Mouse (Mus musculus) urinary bladder, postnatal 25 days (tissue): ENCODE measurements around the gene Gm49342.
"Not testable (repeated sequence)": the region's sequence is repeated elsewhere in the genome, so short reads cannot be mapped to it uniquely, and the experiment has no call there.

Experiments
- DNase-seq: peaks from one replicate; pipeline ENCODE4 v3.0.0; 2022; ENCODE audit warnings: low spot score

Gm49342 gene

DNA sequence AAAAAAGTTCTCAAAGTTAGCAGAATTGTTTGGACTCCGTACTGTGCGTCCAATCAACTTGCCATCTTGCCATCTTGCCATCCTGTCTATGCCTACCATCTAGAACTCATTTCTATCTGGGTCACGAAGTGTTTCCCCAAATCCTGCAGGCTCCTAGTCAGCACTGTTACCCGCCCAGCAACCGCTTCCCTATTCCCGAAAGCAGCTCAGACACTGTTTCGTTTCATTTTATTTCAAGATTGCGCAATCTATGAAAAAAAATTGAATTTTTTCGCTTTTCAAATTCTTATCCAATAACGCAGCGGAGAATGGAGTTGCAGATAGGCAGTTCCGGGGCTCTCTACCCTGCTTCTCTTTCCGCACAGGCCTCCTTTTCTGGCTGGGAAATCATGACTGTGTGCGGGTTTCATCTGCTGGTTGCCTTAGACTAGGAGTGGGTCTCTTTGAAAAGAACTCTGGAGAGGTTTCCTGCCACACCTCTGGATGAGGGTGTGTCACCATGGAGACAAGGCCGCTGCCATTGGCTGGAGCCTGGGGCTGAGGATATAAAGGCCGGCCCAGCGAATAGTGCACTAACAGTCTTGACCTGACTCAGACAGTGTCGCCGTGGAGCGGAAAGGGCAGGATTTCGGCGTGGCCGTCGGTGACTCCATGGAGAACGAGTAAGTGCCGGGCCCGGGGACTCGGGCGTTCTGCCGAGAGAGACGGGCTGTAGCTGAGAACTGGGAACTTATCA, at the start of gene Gm49342:
Gene Gm49342, plus strand, starts transcription at position 586 of the 736 bp plus-strand sequence.
- DNase-seq: peak; percentile 94

DNA sequence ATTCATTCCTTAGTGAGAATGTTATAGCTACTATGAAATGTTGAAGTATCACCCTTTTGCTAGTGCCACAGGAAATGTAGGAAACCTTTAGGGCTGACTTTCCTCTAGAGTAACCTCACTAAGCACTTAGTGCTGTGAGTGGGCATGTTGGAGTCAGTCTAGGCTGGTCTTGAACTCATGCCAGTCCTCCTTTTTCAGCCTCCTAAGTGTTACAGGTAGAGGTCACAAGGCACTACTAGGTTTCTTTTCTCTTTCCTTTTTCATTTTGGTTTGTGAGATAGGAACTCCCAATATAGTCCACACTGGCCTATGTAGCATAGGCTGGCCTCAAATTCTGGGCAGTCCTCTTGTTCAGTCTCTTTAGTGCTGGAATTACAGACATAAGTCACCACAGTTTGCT, 48.9 kb upstream of the Gm49342 start:
- DNase-seq: no peak

DNA sequence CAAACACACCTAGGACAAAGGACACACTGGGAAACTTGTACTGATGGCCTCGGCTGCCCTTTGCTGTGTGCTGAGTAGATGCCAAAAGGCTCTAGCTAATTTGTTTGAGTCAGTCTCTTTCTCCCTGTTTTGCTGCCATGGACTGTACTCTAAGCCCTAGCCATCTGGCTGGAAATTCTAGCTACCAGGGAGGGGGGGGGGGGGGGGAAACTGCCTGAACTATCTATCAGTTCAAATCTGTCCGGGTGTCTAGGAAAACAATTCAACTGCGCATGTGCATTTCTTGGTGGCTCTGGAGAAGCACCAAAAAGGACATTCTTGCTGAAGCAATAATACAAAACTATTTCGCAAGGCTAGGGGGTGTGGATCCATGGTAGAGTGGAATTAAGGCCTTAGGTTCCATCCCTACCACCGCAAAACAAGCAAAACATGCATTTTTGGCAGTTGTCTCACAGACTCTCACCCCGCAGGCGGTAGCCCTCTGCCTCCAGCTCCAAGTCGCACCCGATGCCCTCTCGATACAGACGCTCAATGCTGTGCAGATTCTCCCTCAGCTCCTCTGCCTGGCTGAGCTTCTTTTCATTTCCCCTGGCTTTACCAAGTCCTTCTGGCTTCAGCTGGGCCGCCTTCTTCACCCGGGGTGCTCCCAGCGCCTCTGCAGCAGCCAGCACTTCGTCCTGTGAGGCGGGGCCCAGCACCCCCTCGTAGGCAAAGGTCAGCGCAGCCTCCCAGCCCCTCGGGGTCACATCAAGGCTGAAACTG, 48.2 kb upstream of the Gm49342 start:
- DNase-seq: peak; percentile 44

DNA sequence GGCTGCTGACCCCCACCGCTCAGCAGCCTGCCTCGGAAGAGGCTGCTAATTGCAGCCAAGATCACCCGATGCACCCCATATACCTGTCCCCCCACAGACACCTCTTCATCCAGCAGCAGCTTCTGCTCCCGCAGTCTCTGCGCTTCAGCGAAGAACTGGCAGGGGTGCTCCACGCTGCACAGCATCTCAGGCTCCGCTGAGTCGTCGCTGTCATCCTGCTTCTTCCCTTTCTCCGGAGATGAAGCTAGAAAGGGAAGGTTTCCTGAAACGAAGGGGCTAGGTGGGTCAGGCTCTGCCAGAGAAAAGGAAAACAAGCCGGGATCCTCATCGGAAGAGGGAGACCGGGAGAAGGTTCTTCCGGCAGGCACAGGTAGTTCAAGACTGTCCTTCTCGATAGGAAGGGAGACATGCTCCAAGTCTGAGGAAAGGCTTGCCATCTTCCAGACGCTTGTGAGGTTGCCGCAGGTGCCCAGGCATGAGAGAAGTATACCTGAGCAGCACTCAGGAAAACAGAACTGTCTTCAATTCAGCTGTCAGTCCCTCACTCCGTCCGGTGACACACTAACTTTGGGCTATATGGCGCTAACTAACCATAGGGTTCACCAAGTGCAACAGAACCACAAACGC, 47.5 kb upstream of the Gm49342 start:
- DNase-seq: no peak

DNA sequence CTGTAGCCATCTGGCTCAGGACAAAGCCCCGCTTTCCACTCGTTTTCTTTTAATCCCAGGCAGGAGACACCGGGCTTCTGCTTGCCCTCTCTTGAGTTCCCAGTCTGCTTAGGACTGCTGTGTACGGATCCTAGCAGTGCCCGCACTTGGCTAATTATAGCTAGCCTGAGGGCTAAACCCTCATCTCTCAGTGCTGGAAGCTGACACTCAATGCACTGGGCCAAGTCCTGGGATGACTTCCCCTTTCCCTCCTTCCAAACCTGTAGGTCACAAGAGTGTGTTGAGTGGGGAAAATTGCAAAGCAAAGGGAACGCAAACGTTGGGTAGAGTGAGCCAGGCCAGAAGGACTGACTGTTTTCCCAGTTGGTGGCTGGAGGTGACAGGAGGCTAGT, 46.9 kb upstream of the Gm49342 start, which contains the start of gene Klhl33:
Gene Klhl33, minus strand, starts transcription at position 134 of the 392 bp plus-strand sequence.
- DNase-seq: no peak

DNA sequence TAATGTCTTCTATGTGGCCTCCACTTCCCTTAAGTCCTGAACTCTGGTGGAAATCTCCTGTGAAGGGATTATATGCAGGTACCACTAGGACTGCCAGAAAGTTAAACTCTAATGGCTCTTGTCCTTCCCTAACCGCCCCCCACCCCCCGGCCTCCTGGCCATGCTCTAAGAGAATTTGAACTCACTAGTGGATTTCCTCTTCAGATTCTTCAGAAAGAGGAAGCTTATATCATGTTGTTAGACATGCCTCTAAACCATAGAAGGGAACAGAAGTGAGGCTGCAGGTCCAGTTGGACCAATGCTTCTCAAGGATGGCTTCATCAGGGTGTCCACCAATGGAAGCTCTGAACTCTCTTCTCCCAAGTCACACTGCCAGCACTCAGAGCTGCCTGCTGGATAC, 46.3 kb upstream of the Gm49342 start:
- DNase-seq: not testable (repeated sequence)

DNA sequence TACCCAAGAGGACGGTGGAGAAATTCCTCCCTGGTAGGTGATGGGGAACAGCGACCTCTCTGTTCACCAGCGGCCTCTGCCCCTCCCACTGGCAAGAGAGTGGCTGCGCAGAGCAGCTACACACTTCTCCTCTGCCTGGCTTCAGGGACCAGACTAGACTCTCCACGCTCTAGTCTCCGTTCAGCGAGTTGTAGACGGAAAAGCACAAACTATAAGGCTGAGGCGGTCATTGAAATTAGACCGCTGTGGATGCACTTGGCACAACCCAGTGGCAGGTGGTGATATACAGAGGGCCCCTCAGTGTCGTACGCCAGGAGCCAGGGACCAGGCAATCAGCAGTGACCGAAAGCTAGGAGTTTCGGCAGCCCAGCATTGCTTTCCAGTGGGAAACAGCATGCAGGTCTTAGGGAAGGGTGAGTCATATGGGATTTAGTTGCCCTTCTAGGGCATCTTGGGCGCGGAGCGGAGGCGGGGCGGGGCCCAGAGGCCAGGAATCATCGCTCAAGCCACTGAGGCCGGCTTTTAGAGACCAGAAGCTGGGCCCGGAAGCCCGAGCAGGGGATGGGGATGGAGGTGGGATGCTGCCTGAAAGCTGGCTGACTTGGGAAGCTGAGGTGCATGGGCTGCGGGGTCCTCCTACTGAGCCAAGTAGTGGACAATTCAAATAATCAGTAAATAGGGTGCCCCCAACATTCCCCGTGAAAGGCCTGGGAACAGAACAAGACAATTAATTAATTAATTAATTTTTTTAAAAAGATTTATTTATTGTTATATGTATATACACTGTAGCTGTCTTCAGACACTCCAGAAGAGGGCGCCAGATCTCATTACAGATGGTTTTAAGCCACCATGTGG, 40.1 kb upstream of the Gm49342 start:
- DNase-seq: no peak

DNA sequence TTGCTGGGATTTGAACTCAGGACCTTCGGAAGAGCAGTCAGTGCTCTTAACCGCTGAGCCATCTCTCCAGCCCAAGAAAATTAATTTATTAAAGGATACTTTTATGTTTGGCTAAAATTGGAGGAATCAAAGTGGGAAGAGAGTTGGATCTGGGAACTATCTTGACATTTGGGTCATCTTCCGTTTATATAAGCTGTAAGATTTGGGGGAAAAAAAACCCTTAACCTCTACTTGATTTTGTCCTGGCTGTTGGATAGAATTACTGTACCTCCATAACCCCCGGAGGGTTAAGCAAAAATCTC, 39.5 kb upstream of the Gm49342 start:
- no peak for DNase-seq

DNA sequence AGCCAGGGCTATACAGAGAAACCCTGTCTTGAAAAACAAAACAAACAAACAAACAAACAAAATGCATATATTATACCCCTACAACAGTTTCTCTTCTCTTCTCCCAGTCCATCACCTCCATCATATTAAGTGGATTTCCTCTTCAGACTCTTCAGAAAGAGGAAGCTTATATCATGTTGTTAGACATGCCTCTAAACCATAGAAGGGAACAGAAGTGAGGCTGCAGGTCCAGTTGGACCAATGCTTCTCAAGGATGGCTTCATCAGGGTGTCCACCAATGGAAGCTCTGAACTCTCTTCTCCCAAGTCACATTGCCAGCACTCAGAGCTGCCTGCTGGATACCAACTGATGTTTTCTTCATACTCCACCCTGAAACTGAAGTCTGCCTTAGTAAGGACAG, 39.0 kb upstream of the Gm49342 start:
- not testable (repeated sequence) for DNase-seq

DNA sequence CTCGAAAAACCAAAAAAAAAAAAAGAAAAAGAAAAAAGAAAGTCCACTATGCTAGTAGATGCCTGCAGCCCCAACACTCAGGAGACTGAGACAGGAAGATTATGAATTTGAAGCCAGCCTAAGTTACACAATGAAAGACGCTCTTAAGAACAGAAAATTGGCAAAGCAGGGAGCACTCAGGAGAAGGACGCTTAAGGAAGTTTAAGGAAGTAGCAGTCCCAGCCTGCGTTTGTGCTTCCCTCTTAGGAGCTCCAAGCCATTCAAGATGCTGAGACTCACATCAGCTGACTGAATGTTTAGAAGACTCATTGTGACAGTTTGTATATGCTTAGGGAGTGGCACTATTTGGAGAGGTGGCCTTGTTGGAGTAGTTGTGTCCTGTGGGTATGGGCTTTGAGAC, 36.2 kb upstream of the Gm49342 start:
- no peak for DNase-seq

DNA sequence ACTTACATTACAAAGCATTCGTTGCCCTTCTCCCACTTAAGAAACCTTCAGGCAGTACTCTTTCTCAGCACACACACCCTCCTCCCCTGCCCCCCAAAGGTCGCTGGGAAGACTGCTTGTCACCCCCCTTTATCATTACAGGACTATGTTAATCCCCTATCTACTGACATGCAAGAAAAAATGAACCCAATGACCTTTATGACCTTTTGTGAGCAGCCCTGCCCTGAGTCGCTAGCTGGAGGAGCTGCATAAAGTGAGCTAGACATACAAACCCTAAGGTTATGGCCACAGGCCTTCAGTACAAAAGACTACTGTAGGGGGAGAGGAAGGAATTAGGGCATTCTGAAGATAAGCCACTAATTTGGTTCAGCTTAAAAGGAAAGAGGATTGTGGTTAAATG, 33.0 kb upstream of the Gm49342 start:
- DNase-seq: no peak

DNA sequence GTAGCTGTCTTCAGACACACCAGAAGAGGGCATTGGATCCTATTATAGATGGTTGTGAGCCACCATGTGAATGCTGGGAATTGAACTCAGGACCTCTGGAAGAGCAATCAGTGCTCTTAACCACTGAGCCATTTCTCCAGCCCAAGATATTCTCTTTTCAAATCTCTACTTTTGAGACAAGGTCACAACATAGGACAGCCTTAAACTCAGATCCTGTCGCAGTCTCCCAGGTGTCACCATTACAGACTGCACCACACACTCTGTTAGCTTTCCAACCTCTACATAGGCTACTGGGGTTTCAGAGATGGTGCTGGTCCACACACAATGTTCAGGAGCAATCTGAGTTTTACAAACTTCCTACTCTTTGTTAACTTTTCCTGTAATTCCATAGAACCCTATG, 20.9 kb upstream of the Gm49342 start:
- DNase-seq: not testable (repeated sequence)

DNA sequence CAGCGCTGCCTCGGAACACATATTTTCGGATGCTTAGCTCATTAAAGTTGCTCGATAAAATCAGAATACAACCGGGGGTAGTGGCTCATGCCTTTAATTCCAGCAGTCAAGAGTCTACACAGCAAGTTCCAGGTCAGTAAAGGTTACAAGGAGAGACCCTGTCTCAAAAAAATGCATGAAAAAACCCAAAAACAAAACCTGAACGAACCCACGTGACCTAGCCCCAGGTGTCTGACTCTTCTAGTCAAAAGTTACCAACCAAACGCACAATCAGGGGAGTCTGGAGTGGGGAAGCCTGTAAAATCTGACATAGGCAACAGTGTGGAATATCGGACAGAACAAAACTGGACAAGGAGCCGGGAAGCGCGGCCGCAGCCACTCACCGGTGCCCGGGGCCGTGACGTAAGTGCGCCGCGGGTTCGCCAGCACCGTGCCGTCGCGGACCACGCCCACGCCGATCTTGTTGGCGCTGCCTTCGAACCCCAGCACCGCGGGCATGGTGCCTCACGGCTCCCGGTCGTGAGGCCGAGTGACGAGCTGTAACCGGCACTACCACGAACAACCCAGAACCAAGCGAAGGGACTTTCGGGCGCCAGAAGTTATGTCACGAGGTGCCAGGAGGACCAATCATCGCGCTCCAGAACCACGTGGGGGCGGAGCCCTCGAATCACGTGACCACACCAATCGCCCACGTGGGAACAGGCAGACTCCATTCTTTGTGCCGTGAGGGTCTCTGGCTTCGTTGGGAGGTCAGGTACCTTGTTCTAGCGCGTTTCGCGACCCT, 19.8 kb upstream of the Gm49342 start, which contains the start of the genes Osgep and Apex1:
Gene Osgep, minus strand, starts transcription at position 613 of the 784 bp plus-strand sequence.
Gene Apex1, plus strand, starts transcription at position 688 of the 784 bp plus-strand sequence.
- DNase-seq: peak; percentile 90

DNA sequence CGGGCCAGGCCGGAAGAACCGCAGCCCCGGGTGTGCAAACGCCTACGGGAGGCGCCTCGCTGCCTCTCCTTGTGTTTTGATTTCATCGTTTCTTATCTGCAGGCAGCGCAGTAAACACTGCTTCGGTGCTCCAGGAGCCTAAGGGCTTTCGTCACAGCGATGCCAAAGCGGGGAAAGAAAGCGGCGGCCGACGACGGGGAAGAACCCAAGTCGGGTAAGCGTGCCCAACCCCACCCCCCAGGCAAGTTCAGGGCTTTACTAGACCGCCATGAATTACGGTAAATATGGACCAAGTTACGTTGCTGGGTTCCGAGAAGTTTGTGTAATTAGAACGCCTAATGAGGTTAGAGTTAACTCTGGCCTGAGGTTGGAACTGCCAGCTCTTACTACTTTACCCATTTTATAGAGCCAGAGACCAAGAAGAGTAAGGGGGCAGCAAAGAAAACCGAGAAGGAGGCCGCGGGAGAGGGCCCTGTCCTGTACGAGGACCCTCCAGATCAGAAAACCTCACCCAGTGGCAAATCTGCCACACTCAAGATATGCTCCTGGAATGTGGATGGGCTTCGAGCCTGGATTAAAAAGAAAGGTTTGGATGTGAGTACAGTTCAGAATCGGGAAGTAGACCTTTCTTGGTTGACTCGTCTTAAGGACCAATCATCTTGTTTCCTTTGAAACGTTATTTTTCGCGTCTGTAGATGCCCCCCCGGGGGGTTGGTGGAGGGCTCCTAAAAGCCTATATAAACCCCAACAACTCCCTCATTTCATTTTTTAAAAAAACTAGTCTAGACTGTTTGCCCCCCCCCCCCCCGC, 19.0 kb upstream of the Gm49342 start:
- no peak for DNase-seq

DNA sequence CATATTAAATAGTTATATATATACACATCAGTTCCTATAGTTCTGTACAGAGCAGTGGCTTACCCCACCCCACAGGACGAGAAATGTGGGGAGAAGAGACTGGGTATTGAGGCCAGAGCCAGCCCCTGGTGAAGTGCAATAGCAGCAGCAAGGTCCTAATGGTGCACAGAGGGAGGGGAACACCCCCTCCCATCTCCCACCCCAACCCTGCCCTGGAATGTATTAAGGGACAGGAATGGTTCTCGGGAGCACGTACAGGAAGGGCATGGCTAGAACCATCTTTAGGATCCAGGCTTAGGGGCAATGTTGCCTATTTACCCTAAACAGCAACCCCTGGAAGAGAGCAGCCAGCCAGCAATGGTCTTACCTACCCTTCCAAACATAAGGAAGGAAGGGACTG, 17.0 kb upstream of the Gm49342 start:
- no peak for DNase-seq

DNA sequence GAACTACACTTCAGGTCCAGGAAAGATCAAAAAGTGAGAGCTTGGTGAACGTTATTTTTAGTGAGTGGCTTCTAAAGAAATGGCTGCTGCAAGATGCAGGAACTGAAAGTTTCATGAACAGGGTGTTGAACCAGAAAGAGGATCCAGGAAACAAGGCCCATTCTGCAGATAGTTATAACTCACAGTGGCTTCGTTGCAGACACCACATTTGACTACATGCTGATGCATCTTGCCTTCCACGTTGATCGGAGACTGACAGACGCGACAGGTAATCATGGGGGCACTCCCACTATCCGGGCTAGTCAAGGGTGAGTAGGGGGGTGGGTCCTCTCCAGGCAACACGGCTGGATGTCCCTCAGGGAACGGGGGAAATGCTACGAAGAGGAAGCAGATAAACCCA, 14.4 kb upstream of the Gm49342 start:
- no peak for DNase-seq

DNA sequence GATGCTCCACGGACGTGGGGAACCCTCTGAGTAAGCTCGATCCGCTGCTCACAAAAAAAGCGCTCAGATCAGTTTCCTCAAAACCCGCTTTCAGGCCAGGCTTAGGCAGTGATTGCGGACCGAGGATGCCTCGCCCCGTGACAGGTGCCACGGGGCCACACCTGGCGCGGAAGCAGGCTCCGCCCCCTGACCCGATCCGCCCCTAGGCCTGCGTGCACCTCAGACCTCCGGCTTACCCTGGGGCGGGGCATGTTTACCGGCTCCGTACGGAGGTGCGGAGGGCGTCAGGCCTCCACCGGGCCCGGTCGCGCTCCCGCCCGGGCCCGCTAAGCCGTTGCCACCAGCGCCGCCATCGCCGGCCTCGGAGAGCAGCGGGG, 14.0 kb upstream of the Gm49342 start:
- peak; percentile 64 for DNase-seq

DNA sequence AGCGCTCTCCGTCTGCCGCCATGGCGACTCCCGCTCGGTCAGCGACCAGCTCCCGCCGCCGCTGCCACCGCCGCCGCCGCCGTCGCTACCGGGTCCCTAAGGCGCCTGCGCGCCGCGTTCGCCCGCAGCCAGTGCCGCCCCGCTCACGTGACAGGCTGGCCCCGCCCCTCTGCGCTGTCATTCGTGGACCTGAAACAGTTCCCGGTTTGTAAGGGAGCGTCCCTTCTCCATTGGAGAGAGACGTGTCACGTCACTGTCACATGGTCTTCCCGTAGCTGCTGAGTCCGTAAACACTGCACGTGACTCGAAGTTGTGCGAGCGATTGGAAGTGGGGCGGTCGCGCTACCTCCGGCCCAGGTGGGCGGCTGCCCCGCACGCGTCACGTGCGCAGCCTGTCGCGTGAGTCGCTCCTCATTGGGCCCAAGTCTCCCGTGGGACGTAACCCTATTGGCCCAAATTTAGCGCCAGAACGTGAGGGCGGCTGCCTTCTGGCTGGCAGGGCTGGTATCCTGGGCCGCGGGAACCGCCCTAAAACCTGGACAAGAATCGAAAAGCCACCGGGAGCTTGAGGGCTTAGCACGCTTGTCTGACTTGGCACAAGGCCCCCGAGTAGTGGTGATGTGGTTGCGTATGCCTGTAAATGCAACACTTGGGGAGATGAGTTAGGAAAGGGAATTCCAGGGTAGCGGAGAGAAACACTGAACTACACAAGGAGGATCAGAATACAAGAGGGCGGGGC, 13.4 kb upstream of the Gm49342 start, which contains the start of the genes Pip4p1 and Pnp:
Gene Pip4p1, minus strand, starts transcription at position 103 of the 739 bp plus-strand sequence.
Gene Pnp, plus strand, starts transcription at position 329 of the 739 bp plus-strand sequence.
- peak; percentile 99 for DNase-seq

DNA sequence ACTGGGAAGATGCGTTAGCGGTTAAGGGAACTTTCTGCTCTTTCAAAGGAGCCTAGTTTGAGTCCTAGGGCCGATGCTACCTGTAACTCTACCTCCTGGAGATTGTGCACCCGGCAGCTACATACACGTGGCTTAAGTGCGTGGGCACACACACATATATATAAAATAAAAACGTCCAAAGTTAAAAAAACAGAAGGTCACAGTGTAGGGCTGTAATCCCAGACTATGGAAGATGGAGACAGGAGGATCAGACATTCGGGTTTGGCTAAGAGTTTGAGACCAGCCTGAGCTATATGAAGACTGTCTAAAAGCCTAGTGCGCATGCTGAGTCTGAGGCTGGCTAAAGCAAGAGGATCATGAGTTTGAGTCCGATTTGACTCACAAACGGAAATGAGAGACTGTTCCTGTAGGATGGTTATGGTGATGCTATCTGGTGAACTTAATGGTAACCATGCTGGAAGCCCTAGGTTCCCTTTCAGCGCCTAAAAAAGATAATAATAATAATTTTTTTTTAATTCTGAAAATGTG, 12.8 kb upstream of the Gm49342 start:
- no peak for DNase-seq
